28 mouse cellular contexts compared by ENCODE assay signal in the genomic region with DNA sequence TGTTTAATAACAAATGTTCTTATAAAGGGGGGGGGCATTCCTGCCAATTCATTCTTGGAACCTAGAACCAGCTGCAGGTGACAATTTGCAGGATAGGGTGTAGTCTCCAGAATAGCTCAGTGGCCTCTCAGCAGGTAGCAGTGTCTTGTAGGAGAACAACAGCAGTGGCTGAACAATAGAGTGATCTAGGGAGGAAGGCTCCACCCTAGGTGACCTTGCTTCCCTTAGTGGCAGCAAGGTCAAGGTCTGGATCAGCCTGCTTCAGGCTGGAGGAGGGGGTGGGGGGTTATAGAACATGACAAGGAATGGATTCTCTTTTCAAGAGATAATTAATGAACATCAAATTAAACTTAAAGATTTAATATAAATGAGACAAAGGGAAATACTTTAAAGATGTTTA.
"Had no signal": no experiment of that assay in that cellular context is flagged by ENCODE, and none has a peak within 500 bp of the region (broad histone marks: within the 10 kb centered on the region; RNA-seq: fewer than 3 reads in every experiment).

No protein-coding gene starts in this region.

- H3K4me1 ChIP-seq: heart, embryonic 10.5 days; heart, embryonic 12.5 days; hindbrain, embryonic 10.5 days; hindbrain, embryonic 12.5 days; hindbrain, embryonic 15.5 days; kidney, embryonic 15.5 days; limb, embryonic 10.5 days; limb, embryonic 12.5 days; liver, embryonic 13.5 days; liver, embryonic 15.5 days had no signal

- H3K4me2 ChIP-seq: heart, embryonic 12.5 days; hindbrain, embryonic 12.5 days; hindbrain, embryonic 15.5 days; kidney, embryonic 15.5 days; limb, embryonic 12.5 days; liver, embryonic 11.5 days; liver, embryonic 13.5 days; liver, embryonic 15.5 days had no signal

- H3K4me3 ChIP-seq: gastrocnemius, adult 2 months; heart, embryonic 10.5 days; heart, embryonic 12.5 days; hindbrain, embryonic 10.5 days; hindbrain, embryonic 12.5 days; hindbrain, embryonic 15.5 days; kidney, embryonic 15.5 days; layer of hippocampus, adult 2 months; left cerebral cortex, adult 2 months; limb, embryonic 10.5 days; limb, embryonic 12.5 days; liver, embryonic 13.5 days; liver, embryonic 15.5 days had no signal

- H3K9me3 ChIP-seq: heart, embryonic 10.5 days; heart, embryonic 12.5 days; hindbrain, embryonic 10.5 days; hindbrain, embryonic 12.5 days; hindbrain, embryonic 15.5 days; kidney, embryonic 15.5 days; limb, embryonic 10.5 days; limb, embryonic 12.5 days; liver, embryonic 13.5 days; liver, embryonic 15.5 days had no signal

- H3K27ac ChIP-seq: gastrocnemius, adult 2 months; heart, embryonic 10.5 days; hindbrain, embryonic 10.5 days; hindbrain, embryonic 12.5 days; hindbrain, embryonic 15.5 days; hindbrain, postnatal 0 days; kidney, embryonic 15.5 days; kidney, postnatal 0 days; layer of hippocampus, adult 2 months; left cerebral cortex, adult 2 months; limb, embryonic 10.5 days; limb, embryonic 12.5 days; liver, embryonic 13.5 days; liver, embryonic 15.5 days had no signal

- DNase-seq: gastrocnemius, adult 2 months; gastrocnemius, postnatal 10 days; gastrocnemius, postnatal 25 days; heart, adult 18-20 months; heart, postnatal 10 days; heart, postnatal 4 days; kidney, adult 11 months; kidney, adult 2 months; kidney, adult 9 months; kidney, postnatal 14 days; kidney, postnatal 4 days; liver; liver, embryonic 13.5 days had no signal

- H3K27me3 ChIP-seq: heart, embryonic 12.5 days; hindbrain, embryonic 12.5 days; hindbrain, embryonic 15.5 days; kidney, embryonic 15.5 days; limb, embryonic 12.5 days; liver, embryonic 13.5 days; liver, embryonic 15.5 days had no signal

- ATAC-seq: hindbrain, postnatal 0 days; intestine, embryonic 16.5 days had no signal

- H3K9ac ChIP-seq: heart, embryonic 12.5 days; hindbrain, embryonic 12.5 days; hindbrain, embryonic 15.5 days; kidney, embryonic 15.5 days; limb, embryonic 12.5 days; liver, embryonic 13.5 days; liver, embryonic 15.5 days had no signal

- H3K36me3 ChIP-seq: heart, embryonic 10.5 days; heart, embryonic 12.5 days; hindbrain, embryonic 10.5 days; hindbrain, embryonic 12.5 days; hindbrain, embryonic 15.5 days; kidney, embryonic 15.5 days; limb, embryonic 10.5 days; limb, embryonic 12.5 days; liver, embryonic 13.5 days; liver, embryonic 15.5 days had no signal
